Mouse (Mus musculus) hindbrain, embryonic 11.5 days (tissue): ENCODE measurements around the gene Mvb12b. TPM values are rescaled to one million over a fixed set of nuclear protein-coding genes. Genes with fewer than 3 reads are reported as not detected.

Experiments used
- ATAC-seq: fragments of 200-750 bp; cut with Nextera tagmentation; 2 replicates; pipeline ENCODE4 v1.8.0; 2017; ENCODE audit warnings: mild to moderate bottlenecking, moderate TSS enrichment, moderate library complexity; ENCODE audit not compliant: low FRiP score
- DNase-seq: peaks from one replicate; pipeline ENCODE4 v3.0.0-alpha.2; 2015; ENCODE audit warnings: low spot score
- H3K27ac ChIP-seq: fragments of 300-500 bp; sonication (generic); 2 replicates; pipeline ENCODE4 v1.5.1; 2014; ENCODE audit warnings: mild to moderate bottlenecking, low read depth, low read length
- H3K27me3 ChIP-seq: fragments of 300-500 bp; sonication (generic); 2 replicates; pipeline ENCODE4 v1.6.1; 2014; ENCODE audit warnings: mild to moderate bottlenecking, low read length, moderate library complexity, mixed read lengths; ENCODE audit not compliant: control insufficient read depth, insufficient read depth
- H3K36me3 ChIP-seq: fragments of 300-500 bp; sonication (generic); 2 replicates; pipeline ENCODE4 v1.6.1; 2014; ENCODE audit warnings: mild to moderate bottlenecking, low read length, moderate library complexity, mixed read lengths; ENCODE audit not compliant: control insufficient read depth, insufficient read depth
- H3K4me1 ChIP-seq: fragments of 300-500 bp; sonication (generic); replicated peaks from 2 replicates; pipeline ENCODE4 v1.6.1; 2014; ENCODE audit warnings: low read length, mixed read lengths; ENCODE audit not compliant: control insufficient read depth, insufficient read depth
- H3K4me2 ChIP-seq: fragments of 300-500 bp; sonication (generic); replicated peaks from 2 replicates; pipeline ENCODE4 v1.6.1; 2014; ENCODE audit warnings: mild to moderate bottlenecking, low read depth, low read length
- H3K4me3 ChIP-seq: fragments of 300-500 bp; sonication (generic); 2 replicates; pipeline ENCODE4 v1.5.1; 2014; ENCODE audit warnings: low read depth, low read length
- H3K9ac ChIP-seq: fragments of 300-500 bp; sonication (generic); 2 replicates; pipeline ENCODE4 v1.6.1; 2014; ENCODE audit warnings: low read depth, low read length
- H3K9me3 ChIP-seq: fragments of 300-500 bp; sonication (generic); 2 replicates; pipeline ENCODE4 v1.6.1; 2016; ENCODE audit warnings: low read length; ENCODE audit not compliant: control insufficient read depth
- WGBS: fragments of 180-500 bp; shearing (Covaris S2); extraction: QIAGEN DNeasy Blood & Tissue Kit; methylation state at CpG from one replicate; pipeline ENCODE4 v1.1.7; 2014; 5-methylcytosine and 5-hydroxymethylcytosine counted together
- polyA plus RNA-seq: library from polyadenylated mRNA; unstranded; fragments of >200 nt; fragmentation: Nextera tagmentation; extraction: Ambion mirVana; gene quantifications from 2 replicates; pipeline ENCODE4 v1.2.1, GENCODE M21; 2014

The Mvb12b gene
- polyA plus RNA-seq, 1 experiment from 2014 or later, result 42.4 TPM

DNA sequence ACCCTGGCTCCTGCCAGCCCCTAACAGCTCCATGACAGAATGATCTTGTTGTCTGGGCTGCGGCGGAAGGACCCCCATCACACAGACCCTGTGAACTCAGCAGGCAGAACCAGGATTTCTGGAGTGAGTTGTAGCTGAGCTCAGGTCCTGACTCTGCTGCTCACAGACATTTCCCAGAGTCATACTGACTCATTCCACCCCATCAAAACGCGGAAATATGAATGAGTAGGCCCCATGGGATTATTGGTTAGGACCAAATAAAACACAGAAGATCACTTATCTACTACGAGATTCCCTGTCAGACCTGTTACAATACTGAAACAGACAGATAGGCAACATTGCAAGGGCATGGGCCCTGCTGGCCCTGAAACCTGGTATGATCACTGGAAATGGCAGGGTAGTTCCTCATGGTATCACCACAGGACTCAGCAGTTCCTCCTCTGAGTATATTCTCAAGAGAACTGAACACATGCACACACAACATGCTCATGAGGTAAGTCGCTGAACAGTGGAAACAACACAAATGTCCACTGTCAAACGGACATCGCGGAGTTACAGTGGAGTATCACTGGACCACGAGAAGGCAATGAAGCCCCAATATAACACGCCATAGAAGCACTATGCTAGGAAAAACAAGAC is 40.4 kb downstream of the Mvb12b start:
- H3K9ac ChIP-seq, result no peak overlapping the region
- H3K27ac ChIP-seq, result peak overlapping the region; percentile 36; the same call in 1 of the 2 replicates
- no peaks in the 10 kb centered on the region for H3K9me3 ChIP-seq
- WGBS, result 82% methylated on average over 11 of the region's 11 CpGs
- no peaks in the 10 kb centered on the region for H3K27me3 ChIP-seq
- 0 out of 2 replicates have a peak, but pooled peaks cover 3% of the 10 kb centered on the region for H3K36me3 ChIP-seq
- DNase-seq (no peak), ATAC-seq (no peak)
- H3K4me1 ChIP-seq, result peaks cover 2% of the 10 kb centered on the region; the same call in 1 of the 2 replicates
- no peak overlapping the region for H3K4me2 ChIP-seq
- H3K4me3 ChIP-seq, result no peak overlapping the region

DNA sequence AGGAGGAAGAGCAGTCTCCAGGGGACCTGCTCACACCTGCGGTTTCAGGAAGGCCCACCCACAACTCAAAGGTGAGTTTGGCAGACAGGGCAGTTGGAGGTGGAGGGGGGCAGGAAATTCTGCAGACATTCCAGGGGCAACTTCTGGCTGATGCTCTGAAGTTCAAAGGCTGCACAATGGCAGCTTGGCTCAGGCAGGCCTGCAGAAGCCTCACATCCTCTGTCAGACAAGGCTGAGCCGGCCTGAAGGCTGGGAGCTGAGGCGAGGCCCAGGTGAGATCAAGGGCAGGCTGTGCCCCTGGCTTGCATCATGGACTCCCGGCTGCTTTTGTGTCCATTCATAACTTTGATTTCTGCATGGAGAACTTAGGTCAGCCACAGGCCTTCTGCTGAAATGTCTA is 41.1 kb downstream of the Mvb12b start:
- no peak overlapping the region for H3K4me2 ChIP-seq
- no peak for DNase-seq
- H3K36me3 ChIP-seq, result 0 out of 2 replicates have a peak, but pooled peaks cover 3% of the 10 kb centered on the region
- no peak overlapping the region for H3K4me3 ChIP-seq
- 50% methylated on average over 4 of the region's 4 CpGs for WGBS
- 0 out of 2 replicates have a peak overlapping the region, but pooled peaks have one; percentile 15 for H3K9ac ChIP-seq
- H3K27me3 ChIP-seq, result no peaks in the 10 kb centered on the region
- peak overlapping the region; percentile 36; the same call in 1 of the 2 replicates for H3K27ac ChIP-seq
- no peaks in the 10 kb centered on the region for H3K9me3 ChIP-seq
- peaks cover 2% of the 10 kb centered on the region; the same call in 1 of the 2 replicates for H3K4me1 ChIP-seq
- ATAC-seq, result no peak

DNA sequence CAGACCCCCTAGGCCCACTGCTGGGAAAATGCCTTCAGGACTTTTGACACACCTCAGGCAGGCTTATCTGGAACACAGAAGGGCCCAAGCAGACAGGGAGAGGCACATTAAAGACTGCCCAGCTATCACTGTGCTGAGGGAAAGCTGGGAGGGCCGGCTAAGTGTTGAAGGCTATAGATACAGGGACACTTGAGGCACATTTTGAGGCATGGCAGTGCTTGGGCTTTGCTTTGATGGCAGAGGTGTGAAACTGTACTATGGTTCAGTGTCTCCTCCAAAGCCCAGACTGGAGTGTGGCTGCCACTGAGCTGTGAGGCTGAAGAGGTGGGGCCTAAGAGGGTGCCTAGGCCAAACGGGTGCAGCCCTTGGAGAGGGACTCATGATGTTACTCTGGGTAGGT is 44.1 kb downstream of the Mvb12b start:
- Histone ChIP-seq H3K36me3 (no peaks in the 10 kb centered on the region), H3K27ac (no peak overlapping the region), H3K4me2 (no peak overlapping the region), H3K4me3 (no peak overlapping the region), H3K9ac (no peak overlapping the region), H3K9me3 (no peaks in the 10 kb centered on the region), H3K4me1 (peaks cover 2% of the 10 kb centered on the region; the same call in 1 of the 2 replicates), H3K27me3 (no peaks in the 10 kb centered on the region)
- WGBS, result 78% methylated on average over 2 of the region's 2 CpGs
- DNase-seq, result no peak
- ATAC-seq, result no peak

DNA sequence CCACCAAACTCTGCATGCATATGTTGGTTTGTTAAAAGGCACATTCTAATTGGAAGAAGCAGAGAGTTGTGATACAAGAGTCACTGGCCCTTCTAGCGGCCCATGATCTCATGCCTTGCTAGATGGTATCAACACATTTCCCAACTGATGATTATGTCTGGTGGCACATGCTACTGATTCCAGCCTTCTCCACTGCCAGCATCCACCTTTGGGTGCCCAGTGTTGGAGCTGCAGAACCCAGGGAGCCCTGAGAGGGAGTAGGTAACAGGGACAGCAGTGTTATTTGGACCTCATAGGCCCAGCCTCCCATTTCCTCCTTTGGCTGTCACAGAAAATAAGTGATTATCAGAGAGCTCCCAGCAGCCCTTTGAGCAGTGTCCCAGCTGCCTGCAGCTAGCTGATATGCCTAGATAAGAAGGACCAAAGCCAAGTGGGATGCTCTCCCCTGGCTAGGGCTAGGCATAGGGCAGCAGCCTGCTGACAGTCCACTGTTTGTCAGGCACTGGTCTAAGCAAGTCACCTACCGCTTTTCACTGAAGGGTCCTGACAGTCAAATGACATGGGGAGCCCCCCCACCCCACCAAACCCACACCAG is 44.7 kb downstream of the Mvb12b start:
- no peaks in the 10 kb centered on the region for H3K9me3 ChIP-seq
- no peaks in the 10 kb centered on the region for H3K27me3 ChIP-seq
- H3K9ac ChIP-seq, result no peak overlapping the region
- H3K4me3 ChIP-seq, result no peak overlapping the region
- H3K36me3 ChIP-seq, result no peaks in the 10 kb centered on the region
- DNase-seq (no peak), ATAC-seq (no peak)
- H3K4me2 ChIP-seq, result no peak overlapping the region
- 88% methylated on average over 2 of the region's 2 CpGs for WGBS
- H3K4me1 ChIP-seq, result peaks cover 2% of the 10 kb centered on the region; the same call in 1 of the 2 replicates
- H3K27ac ChIP-seq, result no peak overlapping the region

DNA sequence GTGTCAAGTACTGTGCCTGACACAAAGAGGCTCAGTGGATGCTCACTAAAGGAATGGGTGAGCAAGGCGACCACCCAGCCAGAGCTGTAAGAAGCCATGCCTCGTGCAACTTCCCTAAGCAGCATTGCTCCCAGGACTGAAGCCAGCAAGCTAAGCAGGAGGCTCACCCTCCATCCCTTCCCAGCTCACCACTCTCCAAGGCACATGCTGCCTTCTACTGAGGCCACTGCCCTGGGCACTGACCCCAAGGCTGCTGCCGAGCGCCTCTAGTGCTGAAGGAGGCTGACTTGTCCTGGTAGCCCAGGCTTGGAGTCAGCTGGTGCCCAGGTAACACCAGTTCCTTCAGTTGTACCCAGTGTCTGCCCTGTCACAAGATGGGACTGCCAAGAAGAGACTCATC is 45.8 kb downstream of the Mvb12b start:
- Histone ChIP-seq H3K27ac (no peak overlapping the region), H3K9ac (no peak overlapping the region), H3K4me1 (no peaks in the 10 kb centered on the region; the same call in 1 of the 2 replicates), H3K4me2 (no peak overlapping the region), H3K36me3 (no peaks in the 10 kb centered on the region), H3K27me3 (no peaks in the 10 kb centered on the region), H3K9me3 (no peaks in the 10 kb centered on the region), H3K4me3 (no peak overlapping the region)
- DNase-seq (no peak), ATAC-seq (no peak)
- 79% methylated on average over 4 of the region's 4 CpGs for WGBS

DNA sequence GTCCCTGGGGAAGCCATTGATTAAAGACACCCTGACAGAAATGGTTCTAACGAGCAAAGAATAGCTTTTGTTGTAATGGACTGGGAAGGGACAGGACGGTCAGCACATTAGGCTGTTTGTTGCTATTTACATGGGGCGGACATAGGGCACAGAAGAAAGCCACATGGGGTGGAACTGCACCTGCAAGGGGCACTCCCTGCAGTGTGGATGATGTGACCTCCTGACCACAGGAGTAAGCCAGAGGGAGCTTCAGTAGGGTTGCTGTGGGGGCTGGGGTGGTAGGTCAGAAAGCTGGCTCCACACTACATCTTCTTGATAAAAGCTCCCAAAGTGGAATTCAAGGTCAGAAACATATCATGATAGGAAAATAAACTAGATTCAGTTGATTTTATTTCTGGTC is 47.3 kb downstream of the Mvb12b start:
- DNase-seq (no peak), ATAC-seq (no peak)
- Histone ChIP-seq H3K27me3 (no peaks in the 10 kb centered on the region), H3K4me1 (no peaks in the 10 kb centered on the region; the same call in 1 of the 2 replicates), H3K27ac (no peak overlapping the region), H3K4me2 (no peak overlapping the region), H3K4me3 (no peak overlapping the region), H3K36me3 (no peaks in the 10 kb centered on the region), H3K9ac (no peak overlapping the region), H3K9me3 (no peaks in the 10 kb centered on the region)
- WGBS, result 47% methylated on average over 3 of the region's 3 CpGs

DNA sequence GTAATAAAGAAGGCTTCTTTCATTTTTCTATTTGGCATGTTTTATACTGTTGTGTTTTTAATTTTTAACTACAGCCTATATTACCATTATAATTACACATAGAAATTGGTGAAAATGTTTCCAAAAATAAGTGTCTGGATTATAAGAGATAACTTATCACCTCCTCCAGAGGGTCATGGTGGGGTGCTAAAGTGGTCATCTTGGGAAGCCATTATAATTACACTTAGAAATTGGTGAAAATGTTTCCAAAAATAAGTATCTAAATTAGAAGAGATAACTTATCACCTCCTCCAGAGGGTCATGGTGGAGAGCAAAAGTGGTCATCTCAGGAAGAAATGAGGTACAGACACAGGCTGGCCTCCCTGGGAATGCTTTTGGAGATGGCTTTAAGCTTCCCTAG is 48.5 kb downstream of the Mvb12b start:
- H3K27me3 ChIP-seq, result no peaks in the 10 kb centered on the region
- ATAC-seq (no peak), DNase-seq (no peak)
- H3K4me3 ChIP-seq, result no peak overlapping the region
- H3K4me1 ChIP-seq, result no peaks in the 10 kb centered on the region; the same call in 1 of the 2 replicates
- no peak overlapping the region for H3K27ac ChIP-seq
- H3K9me3 ChIP-seq, result no peaks in the 10 kb centered on the region
- H3K4me2 ChIP-seq, result no peak overlapping the region
- no peak overlapping the region for H3K9ac ChIP-seq
- H3K36me3 ChIP-seq, result no peaks in the 10 kb centered on the region

DNA sequence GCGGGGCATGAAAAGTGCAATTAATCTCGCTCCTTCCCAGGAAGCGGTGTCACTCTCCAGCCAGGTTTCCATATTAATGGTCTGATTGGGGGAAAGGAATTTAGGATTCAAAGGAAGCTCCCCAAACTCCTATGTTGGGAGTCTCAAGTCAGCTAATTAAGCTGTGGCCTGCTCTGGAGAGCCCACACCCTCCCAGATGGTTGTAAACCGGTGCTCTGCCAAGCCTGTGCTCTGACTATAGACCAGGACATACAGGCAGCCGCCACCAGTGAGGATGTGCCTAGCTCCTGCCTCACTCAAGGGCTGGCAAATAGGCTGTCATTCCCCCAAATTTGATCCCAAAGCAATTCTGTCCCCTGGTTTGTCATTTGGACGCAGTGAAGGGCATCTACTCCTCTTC is 50.4 kb downstream of the Mvb12b start:
- 84% methylated on average over 6 of the region's 6 CpGs for WGBS
- Histone ChIP-seq H3K27ac (peak overlapping the region; percentile 30; the same call in 1 of the 2 replicates), H3K4me3 (no peak overlapping the region), H3K36me3 (no peaks in the 10 kb centered on the region), H3K4me1 (no peaks in the 10 kb centered on the region; the same call in 1 of the 2 replicates), H3K9ac (no peak overlapping the region), H3K4me2 (no peak overlapping the region), H3K27me3 (no peaks in the 10 kb centered on the region), H3K9me3 (no peaks in the 10 kb centered on the region)
- DNase-seq (no peak), ATAC-seq (no peak)
